Mouse (Mus musculus) midbrain, embryonic 11.5 days (tissue): Measurements from ENCODE around the gene Lhfpl5. TPM values are rescaled to one million over a fixed set of nuclear protein-coding genes. Genes with fewer than 3 reads are reported as not detected.

Source experiments
- ATAC-seq: fragments of 200-750 bp; cut with Nextera tagmentation; 2 replicates; pipeline ENCODE4 v1.8.0; 2017; ENCODE audit warnings: moderate TSS enrichment, moderate library complexity; ENCODE audit not compliant: low FRiP score
- DNase-seq: peaks from one replicate; pipeline ENCODE4 v3.0.0; 2015; ENCODE audit warnings: low spot score; ENCODE audit errors: missing footprints
- H3K27ac ChIP-seq: fragments of 300-500 bp; sonication (generic); 2 replicates; pipeline ENCODE4 v1.5.1; 2014; ENCODE audit warnings: low read depth, low read length
- H3K27me3 ChIP-seq: fragments of 300-500 bp; sonication (generic); 2 replicates; pipeline ENCODE4 v1.6.1; 2014; ENCODE audit warnings: mild to moderate bottlenecking, low read length, moderate library complexity, mixed read lengths; ENCODE audit not compliant: control insufficient read depth, insufficient read depth
- H3K36me3 ChIP-seq: fragments of 300-500 bp; sonication (generic); 2 replicates; pipeline ENCODE4 v1.6.1; 2014; ENCODE audit warnings: mild to moderate bottlenecking, low read length, moderate library complexity, mixed read lengths; ENCODE audit not compliant: control insufficient read depth, insufficient read depth
- H3K4me1 ChIP-seq: fragments of 300-500 bp; sonication (generic); 2 replicates; pipeline ENCODE4 v1.6.1; 2014; ENCODE audit warnings: low read length; ENCODE audit not compliant: control insufficient read depth, insufficient read depth
- H3K4me2 ChIP-seq: fragments of 300-500 bp; sonication (generic); 2 replicates; pipeline ENCODE4 v1.6.1; 2014; ENCODE audit warnings: mild to moderate bottlenecking, moderate library complexity
- H3K4me3 ChIP-seq: fragments of 300-500 bp; sonication (generic); 2 replicates; pipeline ENCODE4 v1.5.1; 2014; ENCODE audit warnings: low read depth, low read length
- H3K9ac ChIP-seq: fragments of 300-500 bp; sonication (generic); 2 replicates; pipeline ENCODE4 v1.6.1; 2014; ENCODE audit warnings: low read length
- H3K9me3 ChIP-seq: fragments of 300-500 bp; sonication (generic); 2 replicates; pipeline ENCODE4 v1.6.1; 2016; ENCODE audit warnings: low read length; ENCODE audit not compliant: control insufficient read depth
- WGBS: fragments of 180-500 bp; shearing (Covaris S2); extraction: QIAGEN DNeasy Blood & Tissue Kit; methylation state at CpG from one replicate; pipeline ENCODE4 v1.1.7; 2014; 5-methylcytosine and 5-hydroxymethylcytosine counted together
- polyA plus RNA-seq: library from polyadenylated mRNA; unstranded; fragments of >200 nt; fragmentation: Nextera tagmentation; extraction: Ambion mirVana; gene quantifications from 2 replicates; pipeline ENCODE4 v1.2.1, GENCODE M21; 2014

Lhfpl5 gene
- polyA plus RNA-seq: 1.4 and 2.0 TPM in 2 replicates

DNA sequence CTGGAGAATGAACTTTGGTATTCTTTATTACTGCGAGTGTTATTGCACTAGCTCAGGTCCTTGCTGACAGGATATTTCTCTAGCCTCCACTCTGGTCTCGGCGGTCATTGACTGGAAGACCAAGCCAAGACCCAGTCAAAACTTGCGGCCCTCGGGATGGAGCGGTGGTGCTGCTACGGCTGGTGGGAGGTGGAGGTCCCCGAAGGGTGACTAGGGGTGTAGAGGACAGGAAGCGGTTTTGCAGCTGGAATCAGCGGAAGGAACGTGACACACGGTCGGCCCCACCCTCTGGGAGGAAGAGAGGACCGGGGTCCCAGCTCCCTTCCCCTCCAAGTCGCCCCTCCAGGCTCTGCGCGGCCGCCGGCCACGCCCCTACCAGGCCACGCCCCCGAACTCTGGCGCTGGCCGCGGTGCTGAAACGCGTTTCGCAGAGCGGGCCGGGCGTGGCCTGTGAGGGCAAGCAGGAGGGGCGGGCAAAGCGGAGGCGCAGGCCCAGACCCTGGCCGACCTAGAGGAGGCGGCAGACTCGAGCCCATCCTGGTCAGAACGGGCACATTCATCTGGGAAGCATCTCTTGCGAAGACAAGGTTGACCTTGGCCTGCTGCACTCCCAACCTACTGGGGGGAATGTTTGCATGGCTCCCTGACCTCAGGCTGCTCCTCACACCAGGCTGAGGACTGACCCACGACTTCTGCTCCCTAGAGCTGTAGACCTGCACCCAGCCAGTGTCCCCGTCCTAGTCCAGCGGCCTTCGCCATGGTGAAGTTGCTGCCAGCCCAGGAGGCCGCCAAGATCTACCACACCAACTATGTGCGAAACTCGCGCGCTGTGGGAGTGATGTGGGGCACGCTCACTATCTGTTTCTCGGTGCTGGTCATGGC, at the start of gene Lhfpl5:
TSS of gene Lhfpl5 (plus strand) at position 398 of the 882 bp plus-strand sequence.
- peak within 1 kb of the TSS; percentile 26 for H3K4me3 ChIP-seq
- no peaks in the 10 kb centered on the region for H3K9me3 ChIP-seq
- H3K4me1 ChIP-seq: peaks cover 4% of the 10 kb centered on the region; the same call in 1 of the 2 replicates
- H3K36me3 ChIP-seq: no peaks in the 10 kb centered on the region
- DNase-seq (peak; percentile 99), ATAC-seq (peak; percentile 93)
- H3K9ac ChIP-seq: no peak within 1 kb of the TSS
- H3K4me2 ChIP-seq: peak within 1 kb of the TSS; percentile 52
- H3K27me3 ChIP-seq: no peaks in the 10 kb centered on the region
- 15% methylated on average over 50 of the region's 50 CpGs for WGBS
- no peak within 1 kb of the TSS for H3K27ac ChIP-seq

DNA sequence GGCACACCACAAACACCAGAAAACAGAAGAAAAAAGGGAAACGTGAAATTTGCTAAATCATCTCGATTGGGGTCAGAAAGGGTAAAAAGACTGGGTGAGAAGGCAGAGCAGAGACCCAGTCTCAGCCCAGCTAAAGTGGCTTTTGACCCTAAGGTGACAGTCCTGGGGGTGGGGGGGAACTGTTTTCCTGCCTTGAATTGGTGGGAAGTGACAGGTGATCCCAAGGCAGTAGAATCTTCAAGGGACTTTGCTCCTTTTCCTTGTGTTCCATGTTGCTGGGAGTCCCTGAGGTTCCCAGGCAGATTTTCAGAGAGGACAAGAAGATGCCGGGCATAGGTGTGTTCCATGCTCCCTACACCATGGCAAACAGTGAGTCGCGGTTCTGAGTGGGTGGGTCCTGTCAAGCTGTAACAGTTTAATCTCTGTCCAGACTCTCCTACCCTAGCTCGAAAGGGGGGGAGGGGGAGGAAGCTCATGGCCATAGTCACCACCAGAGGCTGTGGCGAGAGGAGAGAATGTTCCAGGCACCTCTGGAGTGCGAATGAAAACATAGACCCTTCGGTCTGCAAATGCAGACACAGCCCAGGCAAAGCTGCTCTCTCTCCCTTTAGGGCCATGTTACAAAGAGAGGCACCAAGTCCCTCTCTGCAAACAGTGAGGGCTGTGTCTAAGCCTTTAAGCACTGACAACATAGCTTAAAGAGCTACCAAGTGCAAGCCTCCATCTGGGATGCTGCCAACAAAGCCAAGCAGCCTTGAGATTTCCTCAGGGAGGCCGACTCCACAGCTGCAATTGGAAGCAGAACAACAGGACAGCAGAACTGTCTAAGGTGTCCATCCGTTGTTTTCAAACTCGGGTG, 48.0 kb upstream of the Lhfpl5 start:
- Histone ChIP-seq H3K27ac (no peak overlapping the region), H3K4me3 (no peak overlapping the region), H3K36me3 (no peaks in the 10 kb centered on the region), H3K4me2 (no peak overlapping the region), H3K9ac (no peak overlapping the region), H3K27me3 (peaks cover 8% of the 10 kb centered on the region), H3K9me3 (no peaks in the 10 kb centered on the region), H3K4me1 (no peaks in the 10 kb centered on the region)
- DNase-seq: no peak
- WGBS: 50% methylated on average over 12 of the region's 12 CpGs
- no peak for ATAC-seq

DNA sequence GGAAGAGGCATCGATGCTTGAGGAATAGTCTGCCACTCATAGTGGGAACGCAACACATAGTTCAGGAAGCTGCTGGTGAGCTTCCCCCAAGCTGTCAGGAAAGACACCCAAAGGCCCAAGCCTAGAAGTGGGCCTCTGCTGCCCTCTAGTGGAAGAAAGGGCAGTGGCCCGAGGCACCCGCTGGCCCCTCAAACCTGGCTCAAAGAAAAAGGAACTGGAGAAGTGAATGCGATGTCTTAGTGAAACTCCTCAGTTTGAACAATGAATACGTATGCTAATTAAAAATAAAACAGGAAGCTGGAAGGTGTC, 47.4 kb upstream of the Lhfpl5 start:
- Histone ChIP-seq H3K4me3 (no peak overlapping the region), H3K4me1 (no peaks in the 10 kb centered on the region), H3K27me3 (peaks cover 8% of the 10 kb centered on the region), H3K9me3 (no peaks in the 10 kb centered on the region), H3K4me2 (no peak overlapping the region), H3K36me3 (no peaks in the 10 kb centered on the region), H3K27ac (no peak overlapping the region), H3K9ac (no peak overlapping the region)
- ATAC-seq (no peak), DNase-seq (peak; percentile 98)
- WGBS: 7% methylated on average over 6 of the region's 6 CpGs

DNA sequence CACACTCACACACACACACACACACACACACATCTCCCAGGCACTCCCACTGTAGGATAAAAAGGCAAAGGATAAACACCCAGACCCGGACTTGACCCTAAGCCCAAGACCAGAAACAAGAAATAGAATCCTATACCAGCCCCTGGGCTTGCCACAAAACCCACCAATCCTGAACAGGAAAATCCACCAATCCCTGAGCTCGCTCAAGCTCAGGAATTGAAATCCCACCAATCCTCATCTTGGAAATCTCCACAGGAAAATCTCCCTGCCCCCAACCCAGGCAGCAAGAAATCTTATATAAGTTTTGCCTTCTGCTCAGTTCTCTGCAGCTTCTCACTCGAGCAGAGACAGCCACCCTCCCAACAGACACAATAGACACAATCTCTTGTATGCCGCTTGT, 46.3 kb upstream of the Lhfpl5 start:
- no peak overlapping the region for H3K4me2 ChIP-seq
- no peak overlapping the region for H3K9ac ChIP-seq
- ATAC-seq: no peak
- no peak overlapping the region for H3K27ac ChIP-seq
- no peak for DNase-seq
- H3K27me3 ChIP-seq: peaks cover 2% of the 10 kb centered on the region
- H3K4me1 ChIP-seq: no peaks in the 10 kb centered on the region
- 61% methylated on average over 4 of the region's 4 CpGs for WGBS
- no peaks in the 10 kb centered on the region for H3K9me3 ChIP-seq
- H3K36me3 ChIP-seq: no peaks in the 10 kb centered on the region
- no peak overlapping the region for H3K4me3 ChIP-seq

DNA sequence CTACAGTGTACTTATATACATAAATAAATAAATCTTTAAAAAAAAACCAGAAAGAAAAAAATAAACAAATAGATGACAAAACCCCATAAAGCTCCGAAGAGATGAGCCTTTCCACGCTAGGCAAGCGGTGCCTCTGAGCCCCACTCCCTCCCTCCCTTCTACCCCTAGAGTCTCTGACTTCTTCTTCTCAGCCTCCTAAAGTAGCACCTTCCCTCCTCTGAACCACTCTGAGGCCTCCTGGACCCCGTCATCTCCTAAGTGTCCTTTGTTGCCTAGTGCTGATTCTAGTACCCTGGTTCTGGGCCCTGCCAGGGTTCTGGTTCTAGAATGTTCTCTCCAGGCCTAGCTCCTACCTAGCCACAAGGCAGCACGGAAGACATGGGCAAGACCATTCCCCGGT, 44.9 kb upstream of the Lhfpl5 start, which contains the start of gene Armc12:
TSS of gene Armc12 (plus strand) at position 301 of the 400 bp plus-strand sequence.
- Histone ChIP-seq H3K36me3 (no peaks in the 10 kb centered on the region), H3K4me2 (no peak within 1 kb of the TSS), H3K9ac (no peak within 1 kb of the TSS), H3K27ac (no peak within 1 kb of the TSS), H3K27me3 (no peaks in the 10 kb centered on the region), H3K4me1 (no peaks in the 10 kb centered on the region), H3K9me3 (no peaks in the 10 kb centered on the region), H3K4me3 (no peak within 1 kb of the TSS)
- WGBS: 86% methylated on average over 6 of the region's 6 CpGs
- DNase-seq (no peak), ATAC-seq (no peak)

DNA sequence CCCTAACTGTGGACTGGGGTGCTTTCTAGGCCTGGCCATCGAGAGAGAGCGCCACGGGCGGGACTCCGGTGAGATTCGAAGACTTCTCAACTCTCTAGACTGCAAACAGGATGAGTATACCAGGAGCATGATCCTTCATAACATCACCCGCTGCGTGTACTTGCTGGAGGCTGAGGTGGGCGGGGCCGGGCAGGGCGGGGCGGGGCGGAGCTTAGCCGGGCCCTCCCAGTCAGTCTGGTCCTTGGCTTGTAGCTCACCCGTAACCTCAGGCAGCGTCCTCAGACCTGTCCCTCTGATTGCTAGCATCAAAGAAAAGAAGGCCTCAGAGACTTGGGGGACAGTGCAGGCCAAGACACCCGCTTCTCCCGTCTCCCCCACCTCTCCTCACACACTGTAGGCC, 43.5 kb upstream of the Lhfpl5 start:
- Histone ChIP-seq H3K36me3 (no peaks in the 10 kb centered on the region), H3K9me3 (no peaks in the 10 kb centered on the region), H3K9ac (no peak overlapping the region), H3K27me3 (no peaks in the 10 kb centered on the region), H3K4me3 (no peak overlapping the region), H3K4me2 (peak overlapping the region; percentile 10), H3K27ac (no peak overlapping the region), H3K4me1 (no peaks in the 10 kb centered on the region)
- no peak; the same call in 1 of the 2 replicates for ATAC-seq
- WGBS: 14% methylated on average over 18 of the region's 18 CpGs
- peak; percentile 89 for DNase-seq

DNA sequence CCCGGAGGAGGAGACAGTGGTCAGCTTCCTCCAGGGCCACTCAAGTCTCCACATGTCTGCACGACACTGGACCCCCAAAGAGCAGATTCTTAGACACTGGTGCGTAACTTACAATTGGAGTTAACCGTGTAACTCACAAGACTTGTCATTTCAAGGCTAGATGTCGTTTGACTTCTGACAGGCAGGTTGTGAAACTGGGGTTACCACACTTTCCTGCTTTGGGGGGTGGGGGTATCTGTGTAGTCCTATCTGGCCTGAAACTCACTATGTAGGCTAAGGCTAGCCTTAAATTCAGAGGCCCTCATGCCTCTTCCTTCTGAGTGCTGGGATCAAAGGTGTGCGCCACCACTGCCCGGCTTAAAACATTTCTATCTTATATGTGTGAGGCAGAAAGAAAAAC, 42.9 kb upstream of the Lhfpl5 start:
- 82% methylated on average over 7 of the region's 7 CpGs for WGBS
- Histone ChIP-seq H3K27me3 (no peaks in the 10 kb centered on the region), H3K36me3 (no peaks in the 10 kb centered on the region), H3K4me1 (no peaks in the 10 kb centered on the region), H3K9me3 (no peaks in the 10 kb centered on the region), H3K9ac (no peak overlapping the region), H3K4me2 (no peak overlapping the region), H3K4me3 (no peak overlapping the region), H3K27ac (no peak overlapping the region)
- DNase-seq (no peak), ATAC-seq (no peak)

DNA sequence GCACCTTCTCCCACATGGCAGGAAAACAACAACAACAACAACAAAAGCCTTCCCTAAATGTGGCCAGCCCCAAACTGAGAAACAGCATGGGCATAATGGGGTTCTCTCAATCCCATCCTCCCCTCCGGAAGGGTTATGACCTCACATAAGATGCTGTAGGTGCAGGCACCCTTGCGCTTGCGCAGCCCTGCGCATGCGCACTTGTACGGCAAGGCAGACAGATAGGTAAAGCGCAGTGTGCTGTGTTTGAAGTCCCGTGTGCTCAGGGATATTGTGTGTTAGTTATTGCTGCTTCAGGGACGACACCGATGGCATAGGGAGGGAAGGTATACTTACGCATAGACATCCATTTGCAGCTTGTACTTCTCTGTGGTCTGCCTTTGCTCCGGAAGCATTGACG, 42.1 kb upstream of the Lhfpl5 start:
- no peak for ATAC-seq

DNA sequence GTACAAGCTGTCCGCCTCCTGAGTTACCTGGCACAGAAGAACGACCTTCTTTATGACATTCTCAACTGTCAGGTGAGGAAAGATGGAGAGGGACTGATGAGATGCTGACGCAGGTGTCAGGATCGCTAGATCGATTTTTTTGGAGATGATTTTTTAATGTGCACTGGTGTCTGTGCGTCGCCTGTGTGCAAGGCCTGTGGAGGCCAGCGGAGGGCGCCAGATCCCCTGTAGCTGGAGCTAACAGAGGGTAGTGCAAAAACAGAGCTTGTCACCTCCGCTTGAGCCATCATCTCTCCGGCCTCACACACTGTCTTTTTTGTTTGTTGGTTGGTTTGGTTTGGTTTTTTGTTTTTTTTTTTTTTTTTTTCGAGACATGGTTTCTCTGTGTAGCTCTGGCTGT, 37.6 kb upstream of the Lhfpl5 start:
- no peaks in the 10 kb centered on the region for H3K9me3 ChIP-seq
- no peaks in the 10 kb centered on the region for H3K4me1 ChIP-seq
- H3K27me3 ChIP-seq: no peaks in the 10 kb centered on the region
- DNase-seq: no peak
- no peaks in the 10 kb centered on the region for H3K36me3 ChIP-seq
- H3K27ac ChIP-seq: no peak overlapping the region
- H3K4me2 ChIP-seq: no peak overlapping the region
- ATAC-seq: no peak
- no peak overlapping the region for H3K4me3 ChIP-seq
- H3K9ac ChIP-seq: no peak overlapping the region
- WGBS: 50% methylated on average over 12 of the region's 12 CpGs

More for the DNA sequence above, 42.1 kb upstream of the Lhfpl5 start:
- H3K4me3 ChIP-seq: no peak overlapping the region
- no peaks in the 10 kb centered on the region for H3K9me3 ChIP-seq
- H3K4me1 ChIP-seq: no peaks in the 10 kb centered on the region
- no peak overlapping the region for H3K4me2 ChIP-seq
- no peaks in the 10 kb centered on the region for H3K36me3 ChIP-seq
- DNase-seq: no peak
- 88% methylated on average over 13 of the region's 13 CpGs for WGBS
- no peak overlapping the region for H3K9ac ChIP-seq
- no peaks in the 10 kb centered on the region for H3K27me3 ChIP-seq
- H3K27ac ChIP-seq: no peak overlapping the region
